Mouse (Mus musculus) adrenal gland (tissue): ENCODE measurements around the gene Inhba.

Source experiments
- intact Hi-C: fragments of 180-260 bp; cut with DNase I; formaldehyde crosslinking; loops from one replicate; pipeline ENCODE4 v1.15.1; 2025

Gene Inhba

DNA sequence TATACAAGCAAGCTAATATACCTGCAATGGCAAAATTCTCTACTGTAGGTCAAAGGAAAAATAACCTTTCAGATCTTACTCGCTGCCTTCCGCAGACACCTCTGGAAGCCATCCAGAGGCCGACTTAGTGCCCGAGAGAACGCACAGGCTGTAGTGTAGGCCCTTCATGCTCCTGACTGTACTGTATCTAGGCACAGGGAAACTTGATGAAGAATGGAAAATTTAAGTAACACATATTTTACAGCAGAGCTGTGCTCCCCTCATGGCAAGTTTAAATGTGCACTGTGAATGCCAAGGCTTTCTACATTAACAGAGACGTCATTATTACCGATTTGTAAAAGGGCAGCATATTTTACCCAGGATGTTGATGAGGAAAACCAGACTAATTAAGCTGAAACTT is 10.2 kb downstream of the Inhba start:
- intact Hi-C loops = no loop called here

- intact Hi-C loops = no loop called here
Measured at GRCm38 (mm10) chr13:16022536-16022935, 10.9 kb downstream of the Inhba start.

DNA sequence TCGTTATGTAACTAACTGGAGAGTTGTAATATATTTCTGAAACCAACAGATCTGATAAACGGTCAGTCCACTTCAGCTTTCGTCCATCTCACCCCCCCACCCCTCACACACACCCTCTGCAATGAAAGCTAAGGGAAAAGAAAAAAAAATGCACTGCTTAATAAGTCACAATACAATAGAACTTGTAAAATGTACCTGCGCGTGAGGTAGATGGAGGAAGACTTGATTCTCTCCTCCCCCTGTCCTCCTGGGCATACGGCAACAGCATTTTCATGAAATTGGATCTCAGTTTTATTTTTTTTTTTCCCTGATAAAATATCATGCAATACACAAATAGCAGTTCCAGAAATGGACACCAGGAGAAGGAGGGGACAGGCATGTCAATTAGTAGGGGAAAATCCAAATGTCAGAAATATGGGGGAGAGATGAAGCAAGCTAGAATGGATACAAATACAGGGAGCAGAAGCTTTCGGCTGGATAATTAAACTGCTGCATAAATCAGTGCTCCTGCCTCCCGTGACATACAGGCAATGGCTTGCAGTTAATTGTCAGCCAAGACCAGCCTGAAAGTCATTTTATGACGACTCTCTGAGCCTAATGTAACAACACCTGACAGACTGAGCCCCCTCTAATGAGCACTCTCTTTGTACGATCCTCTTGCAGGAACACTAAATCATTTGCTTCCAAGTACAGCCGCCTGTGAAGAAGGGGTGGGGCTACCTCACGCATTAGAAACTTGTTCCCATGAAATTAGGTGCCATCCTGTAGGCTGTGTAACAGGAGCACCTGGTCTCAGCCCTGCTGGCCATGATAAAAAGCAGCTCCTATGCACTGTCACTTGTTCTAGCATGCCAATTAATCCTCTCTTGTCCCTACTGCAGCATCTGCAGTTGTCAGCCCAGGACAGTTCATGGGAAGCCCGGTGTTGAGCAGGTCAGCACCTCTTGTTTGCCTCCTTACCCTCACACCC is 11.7 kb downstream of the Inhba start:
- intact Hi-C loops = no loop called here

DNA sequence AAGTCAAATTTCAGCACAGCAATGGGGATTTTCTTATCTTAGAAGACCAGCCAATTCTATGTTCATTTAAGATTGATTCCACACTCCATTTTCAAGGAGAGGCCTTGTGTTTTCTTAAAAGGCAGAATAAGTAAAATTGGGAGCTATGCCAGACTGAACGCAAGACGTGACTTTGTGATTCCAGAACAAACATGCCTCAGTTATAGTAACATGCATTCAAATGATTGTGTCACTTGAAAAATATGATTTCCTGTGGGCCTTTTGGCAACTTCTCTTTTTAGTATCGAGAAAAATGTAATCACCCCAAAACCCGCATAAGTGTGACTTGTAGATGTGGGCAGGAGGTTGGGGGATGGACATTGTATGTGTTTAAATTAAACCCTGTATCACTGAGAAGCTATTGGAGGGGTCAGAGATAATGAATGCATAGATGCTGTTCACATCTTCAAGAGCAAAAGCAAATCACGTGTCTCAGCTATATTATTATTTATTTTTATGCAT is 19.0 kb downstream of the Inhba start:
- intact Hi-C loops = no loop called here

- intact Hi-C loops = no loop called here
Measured at GRCm38 (mm10) chr13:16032425-16032824, 20.8 kb downstream of the Inhba start.

- intact Hi-C loops = no loop called here
Measured at GRCm38 (mm10) chr13:16032935-16033592, 21.4 kb downstream of the Inhba start.

GRCm38 (mm10) chr13:16069079-16069478 is 57.4 kb downstream of the Inhba start:
- intact Hi-C loops = no loop called here

- intact Hi-C loops = no loop called here
Measured at GRCm38 (mm10) chr13:16077276-16077675, 65.6 kb downstream of the Inhba start.

DNA sequence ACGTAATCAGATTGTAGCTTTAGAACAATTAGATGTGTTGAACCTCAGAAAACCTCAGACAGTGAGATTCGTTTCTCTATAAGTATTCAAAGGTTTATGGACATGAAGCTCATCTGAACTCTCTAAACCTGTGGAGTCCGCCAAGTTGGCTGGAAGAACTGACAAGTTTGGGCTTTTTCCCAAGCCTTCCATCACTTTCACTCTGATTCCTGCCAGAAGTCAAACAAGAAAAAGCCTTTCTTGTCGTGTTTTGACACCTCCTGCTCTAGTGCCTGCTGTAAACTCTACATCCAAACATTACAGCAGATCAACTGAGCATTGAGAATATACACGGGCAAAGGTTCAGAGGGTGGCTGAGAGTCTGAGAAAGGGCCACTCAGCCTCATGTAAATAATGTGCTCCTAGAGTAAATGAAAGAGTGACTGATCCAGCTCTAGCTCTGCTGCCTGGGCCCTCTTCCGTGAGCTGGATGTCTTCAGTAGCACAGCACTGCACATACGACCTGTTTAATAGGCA is 66.6 kb downstream of the Inhba start:
- intact Hi-C loops = no loop called here

- intact Hi-C loops = no loop called here
Measured at GRCm38 (mm10) chr13:16080205-16080604, 68.6 kb downstream of the Inhba start.
